Mouse (Mus musculus) bone marrow, adult 2 months (tissue): ENCODE results near the gene Cdh23.

Source experiments
- CTCF ChIP-seq: fragments of 200-500 bp; IDR thresholded peaks from 2 replicates; pipeline ENCODE4 v1.5.1; 2011; ENCODE audit warnings: low read length, control low read depth; ENCODE audit not compliant: control insufficient read depth, insufficient read depth
- POLR2A ChIP-seq: fragments of 200-500 bp; IDR thresholded peaks from 2 replicates; pipeline ENCODE4 v1.6.1; 2011; ENCODE audit warnings: low read depth, mild to moderate bottlenecking, control low read depth, low read length, borderline replicate concordance; ENCODE audit not compliant: control insufficient read depth

- TF ChIP-seq CTCF (no peak), POLR2A (no peak)
Measured at GRCm38 (mm10) chr10:60455193-60455592, 241.1 kb downstream of the Cdh23 start.
